Mouse (Mus musculus) lung, embryonic 15.5 days (tissue): ENCODE results near the gene Hs6st2. TPM values are rescaled to one million over a fixed set of nuclear protein-coding genes. Genes with fewer than 3 reads are reported as not detected.

Experiments used
- ATAC-seq: fragments of 200-750 bp; cut with Nextera tagmentation; 2 replicates; pipeline ENCODE4 v1.8.0; 2017; ENCODE audit warnings: moderate number of reproducible peaks, borderline replicate concordance; ENCODE audit not compliant: low FRiP score, low TSS enrichment; ENCODE audit errors: extremely low read depth
- H3K27ac ChIP-seq: fragments of 300-500 bp; sonication (generic); 2 replicates; pipeline ENCODE4 v1.5.1; 2015; ENCODE audit warnings: moderate library complexity, mild to moderate bottlenecking, inconsistent platforms
- H3K27me3 ChIP-seq: fragments of 300-500 bp; sonication (generic); 2 replicates; pipeline ENCODE4 v1.6.1; 2015; ENCODE audit warnings: inconsistent platforms
- H3K36me3 ChIP-seq: fragments of 300-500 bp; sonication (generic); 2 replicates; pipeline ENCODE4 v1.6.1; 2015; ENCODE audit warnings: inconsistent platforms
- H3K4me1 ChIP-seq: fragments of 300-500 bp; sonication (generic); 2 replicates; pipeline ENCODE4 v1.6.1; 2015; ENCODE audit warnings: inconsistent platforms
- H3K4me2 ChIP-seq: fragments of 300-500 bp; sonication (generic); 2 replicates; pipeline ENCODE4 v1.6.1; 2015; ENCODE audit warnings: inconsistent platforms, mild to moderate bottlenecking, moderate library complexity
- H3K4me3 ChIP-seq: fragments of 300-500 bp; sonication (generic); 2 replicates; pipeline ENCODE4 v1.5.1; 2015; ENCODE audit warnings: mild to moderate bottlenecking, inconsistent platforms
- H3K9ac ChIP-seq: fragments of 300-500 bp; sonication (generic); 2 replicates; pipeline ENCODE4 v1.6.1; 2015; ENCODE audit warnings: inconsistent platforms
- H3K9me3 ChIP-seq: fragments of 300-500 bp; sonication (generic); 2 replicates; pipeline ENCODE4 v1.6.1; 2016; ENCODE audit warnings: inconsistent platforms
- WGBS: fragments of 180-500 bp; shearing (Covaris S2); methylation state at CpG from one replicate; pipeline ENCODE4 v1.1.7; 2015; 5-methylcytosine and 5-hydroxymethylcytosine counted together
- polyA plus RNA-seq: library from polyadenylated mRNA; unstranded; fragments of >200 nt; fragmentation: Nextera tagmentation; extraction: Ambion mirVana; gene quantifications from 2 replicates; pipeline ENCODE4 v1.2.1, GENCODE M21; 2015

Hs6st2 gene
- polyA plus RNA-seq, 1 experiment from 2014 or later, result 12.5 TPM

GRCm38 (mm10) chrX:51539626-51540025 is 142.0 kb downstream of the Hs6st2 start:
- WGBS, result 79% methylated on average over 5 of the region's 5 CpGs

DNA sequence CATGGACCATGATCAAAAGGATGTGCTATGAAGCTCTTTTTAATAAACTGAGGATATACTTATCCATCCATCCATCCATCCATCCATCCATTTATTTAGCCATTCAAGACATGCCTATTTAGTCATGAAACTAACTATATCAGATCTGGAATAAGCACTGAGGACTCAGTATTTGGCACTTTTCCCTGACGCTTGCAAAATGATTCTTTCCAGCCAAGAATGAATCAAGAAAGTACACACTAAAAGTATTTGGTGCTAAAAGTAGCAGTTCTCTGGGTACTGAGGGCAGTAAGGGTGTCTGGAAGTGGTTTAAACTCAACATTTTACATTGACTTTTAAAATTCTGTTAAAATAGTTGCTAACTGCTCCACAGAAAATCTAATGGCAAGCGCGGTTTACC is 144.6 kb downstream of the Hs6st2 start:
- H3K9me3 ChIP-seq, result no peaks in the 10 kb centered on the region
- ATAC-seq, result no peak
- no peaks in the 10 kb centered on the region for H3K27me3 ChIP-seq
- no peaks in the 10 kb centered on the region for H3K4me1 ChIP-seq
- 82% methylated on average over 3 of the region's 3 CpGs for WGBS
- no peaks in the 10 kb centered on the region for H3K36me3 ChIP-seq
- H3K4me3 ChIP-seq, result no peak overlapping the region
- no peak overlapping the region for H3K4me2 ChIP-seq
- H3K9ac ChIP-seq, result no peak overlapping the region
- H3K27ac ChIP-seq, result no peak overlapping the region

More at GRCm38 (mm10) chrX:51539626-51540025, 142.0 kb downstream of the Hs6st2 start:
- Histone ChIP-seq H3K4me1 (no peaks in the 10 kb centered on the region), H3K9me3 (no peaks in the 10 kb centered on the region), H3K27ac (no peak overlapping the region), H3K27me3 (no peaks in the 10 kb centered on the region), H3K4me3 (no peak overlapping the region), H3K9ac (no peak overlapping the region), H3K4me2 (no peak overlapping the region), H3K36me3 (no peaks in the 10 kb centered on the region)
- ATAC-seq, result no peak

DNA sequence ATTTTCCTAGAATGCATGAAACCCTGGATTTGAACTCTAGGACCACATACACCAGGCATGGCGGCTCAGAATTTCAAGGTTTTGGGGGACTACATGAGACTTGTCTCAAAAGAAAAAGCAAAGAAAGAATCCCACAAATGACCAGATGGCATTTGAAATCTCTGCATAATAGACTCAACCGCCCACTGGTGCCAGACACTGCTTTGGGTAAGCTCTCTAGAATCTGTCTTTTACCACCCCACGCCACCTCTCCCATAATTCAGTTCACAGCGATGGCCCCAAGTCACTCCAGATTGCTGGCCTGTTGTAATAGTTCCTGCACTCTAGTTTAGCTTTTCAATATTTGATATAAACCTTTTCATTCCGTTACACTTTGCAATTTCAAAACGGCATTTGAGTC is 146.4 kb downstream of the Hs6st2 start:
- ATAC-seq, result no peak
- Histone ChIP-seq H3K9me3 (no peaks in the 10 kb centered on the region), H3K36me3 (no peaks in the 10 kb centered on the region), H3K4me2 (no peak overlapping the region), H3K9ac (no peak overlapping the region), H3K27ac (no peak overlapping the region), H3K4me3 (no peak overlapping the region), H3K4me1 (no peaks in the 10 kb centered on the region), H3K27me3 (no peaks in the 10 kb centered on the region)
- WGBS, result 91% methylated on average over 6 of the region's 6 CpGs

GRCm38 (mm10) chrX:51531136-51531535 is 150.5 kb downstream of the Hs6st2 start:
- H3K4me2 ChIP-seq, result no peak overlapping the region
- H3K27ac ChIP-seq, result no peak overlapping the region
- H3K27me3 ChIP-seq, result no peaks in the 10 kb centered on the region
- no peaks in the 10 kb centered on the region for H3K36me3 ChIP-seq
- H3K4me3 ChIP-seq, result no peak overlapping the region
- H3K4me1 ChIP-seq, result no peaks in the 10 kb centered on the region
- ATAC-seq, result no peak
- no peaks in the 10 kb centered on the region for H3K9me3 ChIP-seq
- no peak overlapping the region for H3K9ac ChIP-seq
- 76% methylated on average over 1 of the region's 1 CpGs for WGBS

GRCm38 (mm10) chrX:51528601-51529000 is 153.1 kb downstream of the Hs6st2 start:
- no peak overlapping the region for H3K9ac ChIP-seq
- no peaks in the 10 kb centered on the region for H3K4me1 ChIP-seq
- no peak for ATAC-seq
- no peaks in the 10 kb centered on the region for H3K36me3 ChIP-seq
- H3K9me3 ChIP-seq, result no peaks in the 10 kb centered on the region
- H3K4me3 ChIP-seq, result no peak overlapping the region
- H3K4me2 ChIP-seq, result no peak overlapping the region
- H3K27me3 ChIP-seq, result no peaks in the 10 kb centered on the region
- no peak overlapping the region for H3K27ac ChIP-seq

DNA sequence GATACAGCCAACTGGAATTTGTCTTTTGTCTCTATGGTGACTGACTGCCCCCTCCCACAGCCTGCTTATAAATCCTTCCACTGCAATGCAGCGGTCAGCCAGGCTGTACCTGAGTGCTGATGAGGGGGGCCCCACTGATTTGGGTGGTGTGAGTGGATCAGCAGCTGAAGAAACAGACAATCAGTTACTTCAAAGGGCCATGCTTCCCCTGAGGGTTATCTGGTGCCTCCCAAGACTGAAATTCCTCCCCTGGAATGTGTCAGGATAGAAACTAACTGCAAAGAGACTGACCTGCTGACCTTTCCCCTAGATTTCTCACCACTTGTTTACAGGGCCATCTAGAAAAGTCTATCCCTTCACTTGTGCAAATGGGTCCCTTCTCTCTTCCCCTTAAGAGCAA is 166.8 kb downstream of the Hs6st2 start:
- Histone ChIP-seq H3K36me3 (no peaks in the 10 kb centered on the region), H3K27ac (no peak overlapping the region), H3K9me3 (no peaks in the 10 kb centered on the region), H3K9ac (no peak overlapping the region), H3K4me1 (no peaks in the 10 kb centered on the region), H3K27me3 (no peaks in the 10 kb centered on the region; the same call in 1 of the 2 replicates), H3K4me2 (no peak overlapping the region), H3K4me3 (no peak overlapping the region)
- ATAC-seq, result no peak
- WGBS, result 36% methylated on average over 1 of the region's 1 CpGs

DNA sequence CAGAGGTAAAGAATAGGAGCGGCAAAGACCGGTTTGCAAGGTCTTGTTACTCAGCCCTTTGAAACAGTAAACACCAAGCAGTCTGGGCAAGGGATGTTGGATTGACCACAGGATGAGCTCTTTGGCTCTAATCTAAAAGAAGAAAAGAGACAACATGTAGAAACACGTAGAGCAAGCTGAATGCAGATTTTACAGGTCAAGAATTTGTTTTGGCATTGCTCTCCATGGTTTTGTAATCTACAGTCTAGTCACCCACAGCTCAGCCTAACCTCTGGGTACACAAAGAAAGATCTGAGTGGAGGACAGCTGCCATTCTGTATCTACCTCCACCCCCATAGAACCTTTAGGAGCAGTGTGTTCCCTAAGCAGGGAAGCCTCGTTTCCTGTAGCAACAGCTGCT is 175.1 kb downstream of the Hs6st2 start:
- 52% methylated on average over 4 of the region's 4 CpGs for WGBS
- no peak overlapping the region for H3K9ac ChIP-seq
- no peaks in the 10 kb centered on the region for H3K9me3 ChIP-seq
- no peak for ATAC-seq
- no peaks in the 10 kb centered on the region; the same call in 1 of the 2 replicates for H3K27me3 ChIP-seq
- no peak overlapping the region for H3K27ac ChIP-seq
- H3K36me3 ChIP-seq, result no peaks in the 10 kb centered on the region
- H3K4me2 ChIP-seq, result no peak overlapping the region
- H3K4me3 ChIP-seq, result no peak overlapping the region
- no peaks in the 10 kb centered on the region for H3K4me1 ChIP-seq

DNA sequence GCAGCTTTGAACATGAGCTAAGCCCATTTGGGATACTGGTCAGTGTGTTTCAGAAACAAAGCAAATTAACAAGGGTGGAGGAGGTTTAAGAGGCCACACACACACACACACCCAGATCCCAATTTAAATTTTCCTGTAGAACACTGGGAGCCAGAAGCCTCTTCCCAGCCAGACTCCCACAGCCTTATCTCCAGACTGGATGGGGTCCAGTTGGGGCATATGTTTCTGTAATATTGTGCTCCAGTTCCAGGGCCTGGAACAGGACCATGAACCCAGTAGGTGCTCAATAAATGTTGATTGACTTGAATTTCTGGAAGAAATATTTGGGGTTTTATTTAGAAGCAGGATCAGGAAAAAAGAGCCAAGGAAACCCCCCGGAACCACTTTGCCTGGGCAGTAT is 176.0 kb downstream of the Hs6st2 start:
- Histone ChIP-seq H3K27me3 (no peaks in the 10 kb centered on the region; the same call in 1 of the 2 replicates), H3K27ac (no peak overlapping the region), H3K36me3 (no peaks in the 10 kb centered on the region), H3K4me3 (no peak overlapping the region), H3K9ac (no peak overlapping the region), H3K4me1 (no peaks in the 10 kb centered on the region), H3K9me3 (no peaks in the 10 kb centered on the region), H3K4me2 (no peak overlapping the region)
- 79% methylated on average over 1 of the region's 1 CpGs for WGBS
- no peak for ATAC-seq

- no peak overlapping the region for H3K4me2 ChIP-seq
- no peaks in the 10 kb centered on the region for H3K4me1 ChIP-seq
- 55% methylated on average over 7 of the region's 7 CpGs for WGBS
- H3K27ac ChIP-seq, result no peak overlapping the region
- no peaks in the 10 kb centered on the region; the same call in 1 of the 2 replicates for H3K27me3 ChIP-seq
- H3K9me3 ChIP-seq, result no peaks in the 10 kb centered on the region
- no peaks in the 10 kb centered on the region for H3K36me3 ChIP-seq
- no peak overlapping the region for H3K9ac ChIP-seq
- H3K4me3 ChIP-seq, result no peak overlapping the region
- no peak for ATAC-seq
Measured at GRCm38 (mm10) chrX:51503781-51504471, 177.7 kb downstream of the Hs6st2 start.

- no peak overlapping the region for H3K27ac ChIP-seq
- ATAC-seq, result no peak
- H3K4me1 ChIP-seq, result no peaks in the 10 kb centered on the region
- no peak overlapping the region for H3K4me2 ChIP-seq
- WGBS, result 47% methylated on average over 1 of the region's 1 CpGs
- 0 out of 2 replicates have a peak, but pooled peaks cover 5% of the 10 kb centered on the region for H3K27me3 ChIP-seq
- no peak overlapping the region for H3K9ac ChIP-seq
- H3K36me3 ChIP-seq, result no peaks in the 10 kb centered on the region
- no peaks in the 10 kb centered on the region for H3K9me3 ChIP-seq
- no peak overlapping the region for H3K4me3 ChIP-seq
Measured at GRCm38 (mm10) chrX:51497831-51498230, 183.8 kb downstream of the Hs6st2 start.

- H3K27me3 ChIP-seq, result no peaks in the 10 kb centered on the region
- H3K4me1 ChIP-seq, result no peaks in the 10 kb centered on the region
- no peaks in the 10 kb centered on the region for H3K36me3 ChIP-seq
- no peak overlapping the region for H3K27ac ChIP-seq
- no peak overlapping the region for H3K9ac ChIP-seq
- no peak for ATAC-seq
- H3K4me3 ChIP-seq, result no peak overlapping the region
- no peaks in the 10 kb centered on the region for H3K9me3 ChIP-seq
- no peak overlapping the region for H3K4me2 ChIP-seq
Measured at GRCm38 (mm10) chrX:51488374-51488773, 193.3 kb downstream of the Hs6st2 start.

DNA sequence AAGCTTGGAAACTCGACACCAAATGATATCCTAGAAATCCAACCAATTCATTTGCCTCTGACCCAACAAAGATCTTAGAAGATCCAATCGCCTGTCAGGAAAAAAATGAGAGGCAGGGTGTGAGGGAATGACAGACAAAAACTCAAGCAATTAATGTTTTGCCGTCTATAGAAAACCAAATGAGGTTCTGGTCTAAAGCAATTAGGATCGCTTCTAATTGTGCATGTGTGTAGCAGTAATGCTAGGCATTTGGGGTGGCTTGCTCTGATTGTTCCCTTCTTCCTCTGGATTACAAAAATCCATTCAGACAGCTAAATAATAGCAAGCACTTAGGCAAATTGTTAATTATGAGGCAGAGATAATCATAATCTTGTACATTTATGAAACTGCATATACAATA is 212.2 kb downstream of the Hs6st2 start:
- Histone ChIP-seq H3K9ac (no peak overlapping the region), H3K4me1 (no peaks in the 10 kb centered on the region), H3K36me3 (no peaks in the 10 kb centered on the region), H3K4me2 (no peak overlapping the region), H3K27me3 (0 out of 2 replicates have a peak, but pooled peaks cover 3% of the 10 kb centered on the region), H3K4me3 (no peak overlapping the region), H3K9me3 (no peaks in the 10 kb centered on the region), H3K27ac (no peak overlapping the region)
- WGBS, result 77% methylated on average over 4 of the region's 4 CpGs
- no peak for ATAC-seq

DNA sequence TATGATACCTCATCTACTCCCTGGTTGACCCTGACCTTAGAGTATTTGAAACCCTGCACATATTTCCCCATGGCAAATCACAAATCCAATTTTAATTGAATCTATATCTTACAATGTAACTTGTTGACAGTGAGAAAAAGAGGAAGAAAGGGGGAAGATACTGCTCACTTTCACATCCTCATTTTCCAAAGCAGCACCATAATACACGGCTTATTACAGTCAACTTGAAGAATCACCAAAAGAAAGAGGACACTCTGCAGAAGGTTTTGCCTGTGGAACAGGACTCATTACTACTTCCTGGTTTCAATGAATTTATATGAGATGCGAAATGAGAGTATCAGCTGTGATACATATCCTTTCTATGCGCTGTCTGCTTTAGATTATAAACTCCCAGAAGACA is 220.2 kb downstream of the Hs6st2 start:
- ATAC-seq, result no peak
- Histone ChIP-seq H3K36me3 (no peaks in the 10 kb centered on the region), H3K27me3 (no peaks in the 10 kb centered on the region), H3K9me3 (no peaks in the 10 kb centered on the region), H3K4me2 (no peak overlapping the region), H3K9ac (no peak overlapping the region), H3K4me3 (no peak overlapping the region), H3K27ac (no peak overlapping the region), H3K4me1 (no peaks in the 10 kb centered on the region)
- WGBS, result 82% methylated on average over 3 of the region's 3 CpGs
